Mouse (Mus musculus): Measurements from ENCODE around the gene Jag1. TPM values are rescaled to one million over a fixed set of nuclear protein-coding genes. Genes with fewer than 3 reads are reported as not detected.

Gene Jag1
- polyA plus RNA-seq, 1 experiment from 2014 or later: 25.1 TPM

- H3K4me3 ChIP-seq (ENCODE audit: low read depth, low read length): no peak overlapping the region
- H3K27ac ChIP-seq (replicated peaks; ENCODE audit: low read depth, low read length): no peak overlapping the region
- no peaks in the 10 kb centered on the region for H3K36me3 ChIP-seq (ENCODE audit: control insufficient read depth, insufficient read depth, low read length)
- WGBS: 56% methylated on average over 1 of the region's 1 CpGs
- no peaks in the 10 kb centered on the region for H3K9me3 ChIP-seq (ENCODE audit: control insufficient read depth, low read length)
- DNase-seq (ENCODE audit: low spot score) (no peak), ATAC-seq (ENCODE audit: low read depth) (no peak)
- H3K4me2 ChIP-seq (ENCODE audit: low read depth, low read length): no peak overlapping the region
- H3K27me3 ChIP-seq (replicated peaks; ENCODE audit: control insufficient read depth, insufficient read depth, low read length): no peaks in the 10 kb centered on the region
- no peaks in the 10 kb centered on the region for H3K4me1 ChIP-seq (ENCODE audit: control insufficient read depth, insufficient read depth, low read length)
- H3K9ac ChIP-seq (ENCODE audit: low read depth, low read length): no peak overlapping the region
Measured at GRCm38 (mm10) chr2:137049906-137050305, 66.5 kb downstream of the Jag1 start.

GRCm38 (mm10) chr2:137049367-137049766 lies 67.1 kb downstream of the Jag1 start:
- Histone ChIP-seq H3K9me3 (ENCODE audit: control insufficient read depth, low read length) (no peaks in the 10 kb centered on the region), H3K4me1 (ENCODE audit: control insufficient read depth, insufficient read depth, low read length) (no peaks in the 10 kb centered on the region), H3K9ac (ENCODE audit: low read depth, low read length) (no peak overlapping the region), H3K36me3 (ENCODE audit: control insufficient read depth, insufficient read depth, low read length) (no peaks in the 10 kb centered on the region), H3K27me3 (replicated peaks; ENCODE audit: control insufficient read depth, insufficient read depth, low read length) (no peaks in the 10 kb centered on the region), H3K27ac (replicated peaks; ENCODE audit: low read depth, low read length) (no peak overlapping the region), H3K4me3 (ENCODE audit: low read depth, low read length) (no peak overlapping the region), H3K4me2 (ENCODE audit: low read depth, low read length) (no peak overlapping the region)
- 44% methylated on average over 2 of the region's 2 CpGs for WGBS
- DNase-seq (ENCODE audit: low spot score) (no peak), ATAC-seq (ENCODE audit: low read depth) (no peak)

- DNase-seq (ENCODE audit: low spot score): no peak
- Histone ChIP-seq H3K27ac (replicated peaks; ENCODE audit: low read depth, low read length) (no peak overlapping the region), H3K27me3 (replicated peaks; ENCODE audit: control insufficient read depth, insufficient read depth, low read length) (no peaks in the 10 kb centered on the region), H3K9me3 (ENCODE audit: control insufficient read depth, low read length) (no peaks in the 10 kb centered on the region), H3K9ac (ENCODE audit: low read depth, low read length) (no peak overlapping the region), H3K36me3 (ENCODE audit: control insufficient read depth, insufficient read depth, low read length) (no peaks in the 10 kb centered on the region), H3K4me2 (ENCODE audit: low read depth, low read length) (no peak overlapping the region), H3K4me3 (ENCODE audit: low read depth, low read length) (no peak overlapping the region), H3K4me1 (ENCODE audit: control insufficient read depth, insufficient read depth, low read length) (no peaks in the 10 kb centered on the region)
- ATAC-seq (ENCODE audit: low read depth): no peak
- WGBS: 78% methylated on average over 2 of the region's 2 CpGs
Measured at GRCm38 (mm10) chr2:137044122-137044521, 72.3 kb downstream of the Jag1 start.

Other genes with a start within 250 kb of the Jag1 start
- 31.6 and 48.3 TPM in 2 replicates for gene AL731706.2, start 231.0 kb downstream of the Jag1 start, polyA plus RNA-seq (2014; fragmentation: Nextera tagmentation; extraction: Ambion mirVana)
- gene Slx4ip, start 225.4 kb downstream of the Jag1 start, polyA plus RNA-seq (2014; fragmentation: Nextera tagmentation; extraction: Ambion mirVana): 6.1 and 6.9 TPM in 2 replicates
- gene AL731706.1, start 225.3 kb downstream of the Jag1 start, polyA plus RNA-seq (2014; fragmentation: Nextera tagmentation; extraction: Ambion mirVana): 32.2 and 39.3 TPM in 2 replicates
- gene Mkks, start 225.3 kb downstream of the Jag1 start, polyA plus RNA-seq (2014; fragmentation: Nextera tagmentation; extraction: Ambion mirVana): 12.3 and 13.8 TPM in 2 replicates